Mouse (Mus musculus) embryo, embryonic 9.5 days (tissue): ENCODE measurements around the gene Pakap.
A peak's percentile ranks its signal among the peaks of the same experiment; 100 is the strongest.

ENCODE experiments used
- DNase-seq: peaks from one replicate; pipeline ENCODE4 v3.0.0-alpha.2; 2017; ENCODE audit errors: extremely low spot score

The Pakap gene

GRCm38 (mm10) chr4:57567666-57568206 is at the start of gene Pakap:
Pakap (plus strand) TSS chr4:57568179.
- peak; percentile 77 for DNase-seq

DNA sequence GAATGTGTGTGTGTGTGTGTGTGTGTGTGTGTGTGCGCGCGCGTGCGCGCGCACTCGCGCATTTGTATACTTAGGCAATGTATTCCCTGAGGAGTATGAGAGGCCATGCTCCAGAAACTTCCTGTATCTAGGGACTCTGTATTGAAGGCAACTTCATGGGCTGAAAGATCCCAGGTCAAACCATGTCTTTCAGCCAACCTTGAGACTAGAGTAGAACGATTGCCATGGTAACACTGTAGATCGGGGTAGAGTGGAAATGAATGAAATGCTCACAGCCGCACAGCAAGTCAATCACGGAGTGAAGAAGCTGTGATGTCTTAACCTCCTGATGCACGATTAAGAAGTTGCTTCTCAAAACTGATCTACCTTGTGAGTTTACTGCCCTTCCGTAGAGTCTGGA is 44.5 kb upstream of the Pakap start:
- no peak for DNase-seq

GRCm38 (mm10) chr4:57524461-57524860 is 43.5 kb upstream of the Pakap start:
- no peak for DNase-seq

DNA sequence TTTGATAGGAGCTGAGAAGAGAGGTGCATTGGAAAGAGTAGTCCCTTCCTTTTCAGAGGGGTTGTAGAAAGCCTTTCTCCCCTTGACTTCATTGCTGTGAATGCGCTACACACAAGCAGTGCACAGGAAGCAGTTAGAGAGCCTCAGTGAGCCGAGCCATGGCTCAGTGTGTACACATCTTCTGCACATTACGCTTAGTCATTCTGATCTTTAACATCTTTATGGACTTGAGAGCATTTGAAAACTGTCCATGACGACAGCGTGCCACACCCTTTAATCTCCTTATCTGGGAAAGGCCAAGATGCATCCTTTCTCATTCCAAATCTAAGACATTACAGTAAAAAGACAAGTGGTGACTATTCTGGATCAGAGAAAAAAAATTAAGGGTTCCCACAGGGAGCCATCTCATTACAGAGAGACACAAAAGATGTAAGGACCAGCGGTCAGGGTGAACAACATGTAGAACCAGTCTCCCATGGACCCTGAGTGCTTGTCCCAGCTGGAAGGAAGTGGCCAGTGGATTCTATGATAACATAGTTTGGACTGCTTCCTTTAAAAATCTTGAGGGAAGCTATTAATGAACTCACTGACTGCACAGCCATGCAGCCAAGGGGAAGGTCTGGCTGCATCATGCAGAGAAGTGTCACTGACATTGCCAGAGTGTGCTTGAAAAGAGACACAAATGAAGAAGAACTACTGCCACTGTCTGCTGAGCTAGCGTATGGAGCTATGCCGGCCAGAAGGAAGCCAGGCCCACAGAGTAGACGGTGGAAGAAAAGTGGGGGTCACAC is 42.6 kb upstream of the Pakap start:
- no peak for DNase-seq

DNA sequence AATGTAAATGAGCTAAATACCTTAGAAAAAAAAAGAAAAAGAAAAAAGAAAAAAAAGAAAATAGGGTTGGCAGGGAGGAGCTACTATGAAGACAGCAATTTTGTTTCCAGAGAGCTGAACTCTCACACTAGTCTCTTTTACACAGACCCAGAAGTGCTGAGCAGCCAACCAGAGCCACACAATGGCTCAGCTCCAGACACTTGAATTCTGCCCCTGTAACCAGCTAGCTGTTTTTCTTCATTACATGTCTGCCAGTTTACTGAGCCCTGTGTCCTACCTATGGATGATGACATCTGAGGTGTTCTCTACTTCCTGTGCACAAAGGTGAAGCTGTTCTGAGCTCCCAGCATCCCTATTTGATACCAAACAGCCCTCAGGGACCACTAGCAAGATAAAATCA is 39.7 kb upstream of the Pakap start:
- no peak for DNase-seq

DNA sequence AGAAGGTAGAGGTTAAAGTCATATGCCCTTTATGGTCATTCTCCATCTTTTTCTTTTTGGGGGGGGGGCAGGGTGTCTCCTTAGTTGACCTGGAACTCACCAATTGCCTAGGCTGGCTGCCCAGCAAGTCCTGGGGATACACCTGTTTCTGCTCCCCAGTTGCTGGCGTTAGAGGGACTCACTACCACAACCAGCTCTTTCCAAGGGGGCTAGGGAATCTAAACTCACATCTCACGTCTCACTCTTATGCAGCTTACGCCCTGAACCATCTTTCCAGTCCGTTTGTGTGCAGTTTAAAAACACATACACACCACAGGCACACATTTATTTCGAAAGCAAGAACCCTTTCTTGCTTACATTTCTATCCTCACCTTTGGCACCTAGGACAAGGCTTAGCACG is 34.3 kb upstream of the Pakap start:
- DNase-seq: no peak

DNA sequence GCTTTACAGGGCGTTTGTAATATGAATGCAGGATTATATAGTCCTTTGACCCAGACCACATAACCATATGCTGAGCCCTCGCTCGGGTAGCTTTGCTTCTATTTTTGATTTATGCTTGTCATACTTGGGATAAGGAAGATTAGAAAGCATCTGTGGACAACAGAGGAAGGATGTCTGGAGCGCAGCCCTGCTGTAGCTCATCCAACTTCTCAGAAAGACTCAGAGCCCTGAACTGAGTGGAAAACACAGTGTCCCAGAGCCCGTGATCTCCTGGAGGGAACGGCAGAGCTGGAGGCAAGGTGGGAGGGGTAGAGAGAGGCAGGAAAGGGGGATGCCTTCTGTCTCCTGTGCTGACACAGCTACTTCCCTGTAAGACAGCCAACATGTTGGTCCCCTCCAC is 33.7 kb upstream of the Pakap start:
- DNase-seq: no peak

DNA sequence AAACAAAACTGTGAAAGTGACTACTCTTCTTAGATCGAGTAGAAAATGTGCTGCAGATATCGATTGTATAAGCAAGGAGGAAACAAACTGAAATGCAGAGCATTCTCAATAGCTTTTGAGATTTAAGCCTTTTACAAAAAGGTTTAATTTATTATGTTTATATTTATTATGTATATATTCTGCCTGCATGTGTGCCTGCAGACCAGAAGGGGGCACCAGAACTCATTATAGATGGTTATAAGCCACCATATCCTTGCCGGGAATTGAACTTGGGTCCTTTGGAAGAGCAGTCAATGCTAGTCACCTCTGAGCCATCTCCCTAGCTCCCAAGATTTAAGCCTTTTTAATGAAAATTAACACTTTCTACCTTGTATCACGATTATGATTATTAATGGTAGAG is 32.9 kb upstream of the Pakap start:
- DNase-seq: no peak

DNA sequence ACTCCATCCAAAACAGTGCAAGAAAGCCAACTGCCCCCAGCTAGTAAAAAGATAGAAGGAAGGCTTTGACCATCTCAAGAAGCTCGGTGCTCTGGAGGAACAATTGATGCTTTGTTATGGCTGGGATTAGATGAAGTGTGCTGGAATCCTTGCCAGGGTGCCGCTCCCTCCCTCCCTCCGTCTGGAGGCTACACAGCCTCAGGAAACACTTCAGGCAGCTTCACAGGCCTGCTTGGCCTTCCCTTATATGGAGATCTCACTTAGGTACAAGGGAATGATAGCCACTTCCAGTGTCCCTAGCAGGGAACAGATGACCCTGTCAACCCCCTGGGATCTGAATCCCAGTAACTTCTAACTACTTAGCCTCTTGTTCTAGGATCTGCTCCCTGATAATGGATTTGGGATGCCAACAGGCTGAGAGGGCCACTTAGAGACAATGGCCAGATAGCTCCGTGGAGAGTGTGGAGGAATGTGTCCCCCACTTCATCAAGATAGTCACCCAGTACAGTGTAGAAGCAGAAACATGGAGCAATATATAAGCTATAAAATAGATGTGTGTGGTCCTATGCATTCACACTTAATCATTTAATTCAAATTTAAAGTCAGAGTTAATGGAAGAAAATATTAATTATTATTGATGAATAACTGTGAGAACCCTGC is 29.8 kb upstream of the Pakap start:
- peak; percentile 28 for DNase-seq

- peak; percentile 81 for DNase-seq
These were observed 24.2 kb upstream of the Pakap start for GRCm38 (mm10) chr4:57543692-57544256.

DNA sequence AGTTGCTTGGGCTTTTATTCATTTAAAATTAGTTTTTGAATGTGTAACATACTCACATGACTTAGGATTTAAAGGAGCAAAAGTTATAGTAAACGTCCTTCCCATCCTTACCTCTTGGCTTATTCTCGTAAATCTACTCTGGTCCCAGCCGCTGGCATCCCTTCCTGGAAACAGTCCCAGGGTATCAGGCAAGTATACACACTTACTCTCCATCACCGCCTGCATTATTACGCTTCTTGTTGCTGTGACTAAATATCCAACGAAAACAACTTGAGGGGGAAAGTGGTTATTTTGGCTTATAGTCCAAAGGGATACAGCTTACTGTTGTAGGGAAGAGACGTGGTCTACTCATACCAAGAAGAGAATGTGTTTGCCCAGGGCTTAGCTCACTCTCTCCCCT is 20.2 kb upstream of the Pakap start:
- DNase-seq: no peak

- DNase-seq: no peak
These were observed 17.8 kb upstream of the Pakap start for GRCm38 (mm10) chr4:57550216-57550615.

DNA sequence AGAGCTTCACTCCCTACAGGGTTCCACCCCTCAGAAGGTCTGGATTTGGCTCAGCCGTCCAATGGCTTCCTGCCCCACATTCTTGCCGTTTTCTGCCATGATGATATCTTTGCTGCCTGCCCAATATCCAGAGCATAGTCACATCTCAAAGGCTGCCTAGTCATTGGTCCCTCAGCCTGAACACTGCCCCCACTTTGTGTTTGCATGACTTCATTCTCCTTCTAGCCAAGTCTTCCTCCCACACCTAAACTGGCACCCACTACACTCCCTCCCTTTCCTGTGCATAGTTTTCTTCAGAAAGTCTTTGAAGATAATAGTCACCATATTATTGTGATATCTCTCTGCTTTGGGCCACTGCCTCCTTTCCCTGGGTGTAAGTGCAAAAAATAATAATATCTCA is 10.9 kb upstream of the Pakap start:
- DNase-seq: no peak

DNA sequence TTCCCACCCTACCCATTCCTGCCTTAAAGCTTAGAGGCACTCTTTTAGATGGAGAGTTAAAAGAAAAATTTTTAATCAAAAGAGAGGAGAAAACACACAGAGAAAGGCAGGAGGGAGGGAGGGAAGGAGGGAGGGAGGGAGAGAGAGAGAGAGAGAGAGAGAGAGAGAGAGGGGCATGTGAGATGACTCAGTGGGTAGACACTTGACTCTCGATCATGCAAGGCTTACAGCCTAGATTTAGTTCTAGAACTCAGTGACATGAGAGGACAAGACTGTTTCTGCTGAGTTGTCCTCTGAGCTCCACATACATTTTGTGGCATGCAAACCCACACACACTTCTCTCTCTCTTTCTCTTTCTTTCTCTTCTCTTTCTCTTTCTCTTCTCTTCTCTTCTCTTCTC is 8.5 kb upstream of the Pakap start:
- no peak for DNase-seq

DNA sequence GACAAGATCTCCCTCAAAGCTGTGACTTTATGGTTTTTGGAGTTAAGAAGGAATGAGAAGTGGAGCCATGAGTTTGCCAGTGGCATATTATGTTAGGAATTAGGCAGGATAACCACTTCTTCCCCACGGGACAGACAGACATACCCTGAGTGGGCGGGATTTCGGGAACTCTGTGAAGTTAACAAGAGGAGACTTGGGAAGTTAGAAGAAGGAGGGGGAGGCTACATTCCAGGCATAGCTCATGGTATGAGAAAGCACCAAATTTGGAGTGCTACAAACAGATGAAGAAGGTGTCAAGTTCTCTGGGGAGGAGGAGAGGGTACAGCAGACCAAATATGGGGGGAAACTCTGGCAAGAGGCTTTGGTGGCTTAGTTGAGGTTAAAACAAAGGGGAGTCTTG is 8.0 kb upstream of the Pakap start:
- DNase-seq: peak; percentile 28

DNA sequence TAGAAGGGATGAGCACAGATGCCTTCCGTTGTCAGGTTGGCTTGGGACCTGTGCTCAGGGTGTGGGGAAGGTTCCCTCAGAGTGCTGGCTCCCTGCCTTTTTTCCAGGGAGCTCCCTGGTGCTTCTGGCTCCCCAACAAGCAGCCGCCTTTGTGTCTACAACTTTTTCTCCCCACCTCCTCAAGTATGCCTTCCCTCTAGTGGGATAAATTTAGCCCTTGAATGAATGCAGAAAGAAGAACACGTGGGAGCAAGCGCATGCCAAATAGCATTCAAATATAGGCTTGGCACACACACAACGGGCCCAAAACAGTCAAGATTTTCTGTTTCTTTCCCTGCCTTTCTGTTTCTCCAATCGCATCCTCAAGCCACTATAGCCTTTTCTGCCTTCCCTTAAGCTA is 6.9 kb upstream of the Pakap start:
- DNase-seq: no peak

GRCm38 (mm10) chr4:57565283-57565682 is 2.7 kb upstream of the Pakap start:
- DNase-seq: no peak

GRCm38 (mm10) chr4:57565811-57566210 is 2.2 kb upstream of the Pakap start:
- DNase-seq: no peak

GRCm38 (mm10) chr4:57568268-57569068 is 489 bp downstream of the Pakap start:
- DNase-seq: peak; percentile 33

DNA sequence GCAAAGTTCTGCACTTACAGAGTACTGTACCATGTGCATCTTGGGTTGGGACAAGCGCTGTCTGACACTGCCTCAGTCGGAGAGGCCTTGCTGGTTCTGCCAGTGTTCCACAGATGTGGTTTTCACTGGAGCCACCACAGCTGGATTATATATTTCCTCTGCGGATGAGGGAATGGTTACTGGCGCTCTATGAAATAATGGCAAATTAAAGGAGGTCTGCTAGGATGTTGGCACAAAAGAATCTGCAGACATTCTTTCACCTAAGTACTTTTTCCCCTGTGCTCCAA is 1.0 kb downstream of the Pakap start:
- DNase-seq: no peak

DNA sequence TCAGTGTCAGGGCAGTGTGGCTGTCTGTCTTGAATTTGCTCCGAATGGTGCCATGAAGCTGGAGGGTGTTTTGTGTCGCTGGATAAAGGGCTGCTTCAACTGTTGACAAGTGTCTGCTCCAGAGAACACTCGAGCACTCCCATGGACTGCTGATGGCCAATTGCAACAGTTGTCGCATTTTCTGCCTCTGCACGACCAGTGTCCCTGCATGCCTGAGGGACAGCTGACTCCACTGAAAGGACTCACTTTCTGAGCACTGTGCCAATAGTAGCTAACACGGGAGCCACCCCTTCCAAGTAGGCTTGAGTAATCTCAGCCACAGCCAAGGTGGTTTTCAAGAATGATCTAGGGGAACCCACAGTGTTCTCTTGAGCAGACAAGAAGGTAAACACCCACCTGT is 1.7 kb downstream of the Pakap start:
- no peak for DNase-seq

GRCm38 (mm10) chr4:57570229-57570628 is 2.2 kb downstream of the Pakap start:
- no peak for DNase-seq
